Mouse (Mus musculus) midbrain, embryonic 15.5 days (tissue): Measurements from ENCODE around the gene Klhdc10. TPM values are rescaled to one million over a fixed set of nuclear protein-coding genes. Genes with fewer than 3 reads are reported as not detected.

Experiments used
- ATAC-seq: fragments of 200-750 bp; cut with Nextera tagmentation; replicated peaks from 2 replicates; pipeline ENCODE4 v1.8.0; 2017; ENCODE audit warnings: moderate TSS enrichment
- H3K27ac ChIP-seq: fragments of 300-500 bp; sonication (generic); 2 replicates; pipeline ENCODE4 v1.5.1; 2015; ENCODE audit warnings: mild to moderate bottlenecking, inconsistent platforms
- H3K27me3 ChIP-seq: fragments of 300-500 bp; sonication (generic); replicated peaks from 2 replicates; pipeline ENCODE4 v1.6.1; 2015; ENCODE audit warnings: inconsistent platforms
- H3K36me3 ChIP-seq: fragments of 300-500 bp; sonication (generic); replicated peaks from 2 replicates; pipeline ENCODE4 v1.6.1; 2015; ENCODE audit warnings: inconsistent platforms
- H3K4me1 ChIP-seq: fragments of 300-500 bp; sonication (generic); 2 replicates; pipeline ENCODE4 v1.6.1; 2015; ENCODE audit warnings: inconsistent platforms
- H3K4me2 ChIP-seq: fragments of 300-500 bp; sonication (generic); 2 replicates; pipeline ENCODE4 v1.6.1; 2015; ENCODE audit warnings: inconsistent platforms, mild to moderate bottlenecking, moderate library complexity
- H3K4me3 ChIP-seq: fragments of 300-500 bp; sonication (generic); 2 replicates; pipeline ENCODE4 v1.5.1; 2015; ENCODE audit warnings: mild to moderate bottlenecking, inconsistent platforms
- H3K9ac ChIP-seq: fragments of 300-500 bp; sonication (generic); 2 replicates; pipeline ENCODE4 v1.6.1; 2015; ENCODE audit warnings: mild to moderate bottlenecking, inconsistent platforms
- H3K9me3 ChIP-seq: fragments of 300-500 bp; sonication (generic); 2 replicates; pipeline ENCODE4 v1.6.1; 2016; ENCODE audit warnings: inconsistent platforms
- WGBS: fragments of 180-500 bp; shearing (Covaris S2); methylation state at CpG from one replicate; pipeline ENCODE4 v1.1.7; 2015; ENCODE audit warnings: mixed read lengths; 5-methylcytosine and 5-hydroxymethylcytosine counted together
- polyA plus RNA-seq: library from polyadenylated mRNA; unstranded; fragments of >200 nt; fragmentation: Nextera tagmentation; extraction: Ambion mirVana; gene quantifications from 2 replicates; pipeline ENCODE4 v1.2.1, GENCODE M21; 2015

The Klhdc10 gene
- polyA plus RNA-seq, 1 experiment from 2014 or later: 44.7 TPM

GRCm38 (mm10) chr6:30459811-30460749 is 58.4 kb downstream of the Klhdc10 start:
- Histone ChIP-seq H3K36me3 (no peaks in the 10 kb centered on the region; the same call in 1 of the 2 replicates), H3K9ac (peak overlapping the region; percentile 42), H3K9me3 (no peaks in the 10 kb centered on the region), H3K4me1 (peaks cover 34% of the 10 kb centered on the region), H3K27me3 (no peaks in the 10 kb centered on the region), H3K4me3 (peak overlapping the region; percentile 36), H3K27ac (peak overlapping the region; percentile 94), H3K4me2 (peak overlapping the region; percentile 53)
- 5% methylated on average over 40 of the region's 40 CpGs for WGBS
- peak; percentile 34 for ATAC-seq

- Histone ChIP-seq H3K4me1 (peaks cover 34% of the 10 kb centered on the region), H3K9ac (peak overlapping the region; percentile 28; the same call in 1 of the 2 replicates), H3K4me2 (peak overlapping the region; percentile 53), H3K27me3 (no peaks in the 10 kb centered on the region), H3K4me3 (no peak overlapping the region), H3K27ac (peak overlapping the region; percentile 94), H3K36me3 (no peaks in the 10 kb centered on the region), H3K9me3 (no peaks in the 10 kb centered on the region)
- WGBS: 10% methylated on average over 19 of the region's 19 CpGs
- ATAC-seq: peak; percentile 96
These were observed 59.2 kb downstream of the Klhdc10 start for GRCm38 (mm10) chr6:30460750-30461446.

- Histone ChIP-seq H3K27me3 (no peaks in the 10 kb centered on the region), H3K4me3 (no peak overlapping the region), H3K4me2 (no peak overlapping the region), H3K36me3 (no peaks in the 10 kb centered on the region), H3K9me3 (no peaks in the 10 kb centered on the region), H3K4me1 (peaks cover 34% of the 10 kb centered on the region), H3K9ac (no peak overlapping the region), H3K27ac (peak overlapping the region; percentile 94)
- ATAC-seq: no peak
- 87% methylated on average over 13 of the region's 13 CpGs for WGBS
These were observed 60.2 kb downstream of the Klhdc10 start for GRCm38 (mm10) chr6:30461755-30462344.

GRCm38 (mm10) chr6:30462822-30463221 is 61.2 kb downstream of the Klhdc10 start:
- Histone ChIP-seq H3K36me3 (no peaks in the 10 kb centered on the region), H3K4me1 (peaks cover 34% of the 10 kb centered on the region), H3K4me3 (no peak overlapping the region), H3K4me2 (no peak overlapping the region), H3K9ac (no peak overlapping the region), H3K9me3 (no peaks in the 10 kb centered on the region), H3K27me3 (no peaks in the 10 kb centered on the region), H3K27ac (no peak overlapping the region; the same call in 1 of the 2 replicates)
- 43% methylated on average over 7 of the region's 7 CpGs for WGBS
- ATAC-seq: no peak

GRCm38 (mm10) chr6:30465586-30465985 is 63.9 kb downstream of the Klhdc10 start:
- WGBS: 89% methylated on average over 11 of the region's 11 CpGs
- Histone ChIP-seq H3K9ac (no peak overlapping the region), H3K4me1 (peaks cover 24% of the 10 kb centered on the region), H3K36me3 (no peaks in the 10 kb centered on the region), H3K9me3 (no peaks in the 10 kb centered on the region), H3K4me3 (no peak overlapping the region), H3K4me2 (no peak overlapping the region), H3K27me3 (no peaks in the 10 kb centered on the region), H3K27ac (no peak overlapping the region)
- ATAC-seq: no peak

GRCm38 (mm10) chr6:30468058-30468457 is 66.4 kb downstream of the Klhdc10 start:
- no peak overlapping the region for H3K9ac ChIP-seq
- H3K27me3 ChIP-seq: no peaks in the 10 kb centered on the region
- peaks cover 6% of the 10 kb centered on the region; the same call in 1 of the 2 replicates for H3K4me1 ChIP-seq
- no peak overlapping the region for H3K4me3 ChIP-seq
- no peaks in the 10 kb centered on the region for H3K36me3 ChIP-seq
- no peak for ATAC-seq
- H3K9me3 ChIP-seq: no peaks in the 10 kb centered on the region
- H3K27ac ChIP-seq: no peak overlapping the region
- 67% methylated on average over 1 of the region's 1 CpGs for WGBS
- no peak overlapping the region for H3K4me2 ChIP-seq

- no peaks in the 10 kb centered on the region for H3K36me3 ChIP-seq
- H3K27me3 ChIP-seq: no peaks in the 10 kb centered on the region
- H3K9me3 ChIP-seq: no peaks in the 10 kb centered on the region
- WGBS: 49% methylated on average over 12 of the region's 12 CpGs
- H3K27ac ChIP-seq: peak overlapping the region; percentile 49; the same call in 1 of the 2 replicates
- H3K4me3 ChIP-seq: no peak overlapping the region
- no peak for ATAC-seq
- H3K9ac ChIP-seq: no peak overlapping the region
- H3K4me2 ChIP-seq: no peak overlapping the region
- H3K4me1 ChIP-seq: peaks cover 6% of the 10 kb centered on the region; the same call in 1 of the 2 replicates
These were observed 67.0 kb downstream of the Klhdc10 start for GRCm38 (mm10) chr6:30468684-30469083.

GRCm38 (mm10) chr6:30469370-30469769 is 67.7 kb downstream of the Klhdc10 start:
- Histone ChIP-seq H3K27ac (peak overlapping the region; percentile 49), H3K4me2 (no peak overlapping the region), H3K4me1 (peaks cover 6% of the 10 kb centered on the region; the same call in 1 of the 2 replicates), H3K4me3 (no peak overlapping the region), H3K9me3 (no peaks in the 10 kb centered on the region), H3K9ac (no peak overlapping the region), H3K36me3 (no peaks in the 10 kb centered on the region), H3K27me3 (no peaks in the 10 kb centered on the region)
- WGBS: 54% methylated on average over 12 of the region's 12 CpGs
- ATAC-seq: peak; percentile 71

- H3K4me3 ChIP-seq: no peak overlapping the region
- no peaks in the 10 kb centered on the region for H3K36me3 ChIP-seq
- no peak for ATAC-seq
- H3K9ac ChIP-seq: no peak overlapping the region
- H3K4me1 ChIP-seq: peaks cover 6% of the 10 kb centered on the region; the same call in 1 of the 2 replicates
- no peaks in the 10 kb centered on the region for H3K27me3 ChIP-seq
- no peak overlapping the region for H3K4me2 ChIP-seq
- no peak overlapping the region for H3K27ac ChIP-seq
- no peaks in the 10 kb centered on the region for H3K9me3 ChIP-seq
- WGBS: 68% methylated on average over 3 of the region's 3 CpGs
These were observed 70.0 kb downstream of the Klhdc10 start for GRCm38 (mm10) chr6:30471706-30472105.

- Histone ChIP-seq H3K4me3 (no peak overlapping the region), H3K36me3 (no peaks in the 10 kb centered on the region), H3K4me2 (no peak overlapping the region), H3K4me1 (no peaks in the 10 kb centered on the region), H3K9me3 (no peaks in the 10 kb centered on the region), H3K27ac (no peak overlapping the region), H3K9ac (no peak overlapping the region), H3K27me3 (no peaks in the 10 kb centered on the region)
- ATAC-seq: no peak
- WGBS: 68% methylated on average over 10 of the region's 10 CpGs
These were observed 74.5 kb downstream of the Klhdc10 start for GRCm38 (mm10) chr6:30476025-30476765.

- 83% methylated on average over 8 of the region's 8 CpGs for WGBS
These were observed 75.6 kb downstream of the Klhdc10 start for GRCm38 (mm10) chr6:30477210-30477714.

More at GRCm38 (mm10) chr6:30477210-30477714, 75.6 kb downstream of the Klhdc10 start:
- no peaks in the 10 kb centered on the region for H3K9me3 ChIP-seq
- H3K27ac ChIP-seq: no peak overlapping the region
- H3K9ac ChIP-seq: no peak overlapping the region
- no peaks in the 10 kb centered on the region for H3K27me3 ChIP-seq
- no peak for ATAC-seq
- H3K4me1 ChIP-seq: no peaks in the 10 kb centered on the region
- H3K4me3 ChIP-seq: no peak overlapping the region
- no peak overlapping the region for H3K4me2 ChIP-seq
- no peaks in the 10 kb centered on the region for H3K36me3 ChIP-seq
